Mouse (Mus musculus): ENCODE measurements around the gene Acbd4.

GRCm38 (mm10) chr11:103074796-103075323, 26.6 kb upstream of the Acbd4 start:
- no peak for TF ChIP-seq GATA1 (IDR thresholded peaks at IDR 0.05; ENCODE audit: borderline replicate concordance, low read length)
- no peak for TF ChIP-seq CTCF (IDR thresholded peaks at IDR 0.05; ENCODE audit: low read depth, low read length)
